Mouse (Mus musculus): ENCODE measurements around the gene Ccnt1.

Ccnt1 gene

GRCm38 (mm10) chr15:98506253-98506957, 64.3 kb downstream of the Ccnt1 start:
- no peak for DNase-seq

- DNase-seq, result peak; percentile 40
These were observed 66.2 kb downstream of the Ccnt1 start for GRCm38 (mm10) chr15:98504514-98504913.

GRCm38 (mm10) chr15:98503317-98503716, 67.4 kb downstream of the Ccnt1 start:
- DNase-seq, result no peak

GRCm38 (mm10) chr15:98497631-98498030, 73.1 kb downstream of the Ccnt1 start:
- no peak for DNase-seq

- no peak for DNase-seq
These were observed 78.6 kb downstream of the Ccnt1 start, which contains the start of gene Olfr279 for GRCm38 (mm10) chr15:98492102-98492501. TSS of gene Olfr279 (plus strand) at chr15:98492402.

GRCm38 (mm10) chr15:98491332-98491731, 79.4 kb downstream of the Ccnt1 start:
- no peak for DNase-seq

All from right cerebral cortex, postnatal 25 days (tissue).